Mouse (Mus musculus) myocyte (in vitro differentiated cells): Measurements from ENCODE around the gene Asb16. TPM values are rescaled to one million over a fixed set of nuclear protein-coding genes. Genes with fewer than 3 reads are reported as not detected.
A peak's percentile ranks its signal among the peaks of the same experiment; 100 is the strongest.

Source experiments
- H3K27me3 ChIP-seq: one replicate; pipeline ENCODE4 v1.6.1; 2011; ENCODE audit not compliant: control insufficient read depth, insufficient read depth, insufficient read length
- H3K36me3 ChIP-seq: one replicate; pipeline ENCODE4 v1.6.1; 2011; ENCODE audit not compliant: control insufficient read depth, insufficient read depth
- H3K4me2 ChIP-seq: one replicate; pipeline ENCODE4 v1.6.1; 2011; ENCODE audit warnings: low read depth, control low read depth
- H3K4me3 ChIP-seq: one replicate; pipeline ENCODE4 v1.5.1; 2011; ENCODE audit warnings: mild to moderate bottlenecking, control low read depth, moderate library complexity
- H3K79me2 ChIP-seq: one replicate; pipeline ENCODE4 v1.6.1; 2011; ENCODE audit not compliant: control insufficient read depth, insufficient read depth
- H3ac ChIP-seq: one replicate; pipeline ENCODE4 v1.6.1; 2011; ENCODE audit not compliant: control insufficient read depth, insufficient read length
- CEBPB ChIP-seq: IDR thresholded peaks from 2 replicates; pipeline ENCODE4 v1.6.1; 2011; ENCODE audit warnings: mild to moderate bottlenecking, moderate library complexity; ENCODE audit not compliant: poor library complexity, insufficient read depth, severe bottlenecking
- E2F4 ChIP-seq: IDR thresholded peaks from one replicate; pipeline ENCODE4 v1.6.1; 2011; ENCODE audit warnings: mild to moderate bottlenecking, control low read depth, moderate library complexity; ENCODE audit not compliant: insufficient read depth
- MAX ChIP-seq: IDR thresholded peaks from one replicate; pipeline ENCODE4 v1.6.1; 2011; ENCODE audit warnings: low read depth, mild to moderate bottlenecking, control low read depth
- MYOD1 ChIP-seq, 3 experiments: IDR thresholded peaks; one replicate each; pipeline ENCODE4 v1.6.1; 2011; ENCODE audit warnings: control low read depth in 2 of 3, low read depth in 2 of 3, mild to moderate bottlenecking in 2 of 3, moderate library complexity in 1 of 3; ENCODE audit not compliant: insufficient read length in 2 of 3, control insufficient read depth in 1 of 3
- MYOG ChIP-seq, 3 experiments: IDR thresholded peaks; one replicate each; pipeline ENCODE4 v1.6.1; 2011; ENCODE audit warnings: control low read depth in 2 of 3, low read depth in 2 of 3, mild to moderate bottlenecking in 2 of 3; ENCODE audit not compliant: insufficient read length in 2 of 3, control insufficient read depth in 1 of 3, insufficient read depth in 1 of 3
- POLR2A ChIP-seq: IDR thresholded peaks from one replicate; pipeline ENCODE4 v1.6.1; 2011; ENCODE audit warnings: low read depth, mild to moderate bottlenecking, control low read depth, moderate library complexity; ENCODE audit not compliant: insufficient read length
- POLR2AphosphoS2 ChIP-seq: IDR thresholded peaks from one replicate; pipeline ENCODE4 v1.6.1; 2011; ENCODE audit warnings: low read depth, control low read depth; ENCODE audit not compliant: insufficient read length
- REST ChIP-seq: IDR thresholded peaks from one replicate; pipeline ENCODE4 v1.6.1; 2011; ENCODE audit warnings: mild to moderate bottlenecking, control low read depth, moderate library complexity; ENCODE audit not compliant: insufficient read depth, insufficient read length
- SRF ChIP-seq: IDR thresholded peaks from one replicate; pipeline ENCODE4 v1.6.1; 2011; ENCODE audit warnings: low read depth; ENCODE audit not compliant: control insufficient read depth, insufficient read length
- TCF12 ChIP-seq: IDR thresholded peaks from one replicate; pipeline ENCODE4 v1.6.1; 2011; ENCODE audit warnings: mild to moderate bottlenecking, control low read depth; ENCODE audit not compliant: poor library complexity, insufficient read depth, severe bottlenecking
- TCF3 ChIP-seq: IDR thresholded peaks from one replicate; pipeline ENCODE4 v1.6.1; 2011; ENCODE audit warnings: low read depth, control low read depth; ENCODE audit not compliant: insufficient read length
- USF1 ChIP-seq: IDR thresholded peaks from one replicate; pipeline ENCODE4 v1.6.1; 2011; ENCODE audit warnings: low read depth, mild to moderate bottlenecking, control low read depth, moderate library complexity
- polyA plus RNA-seq: library from polyadenylated mRNA; unstranded; fragments of >200 nt; fragmentation: generic; extraction: Trizol; gene quantifications from one replicate; pipeline ENCODE4 v1.2.1, GENCODE M21; 2012; ENCODE audit warnings: missing spikeins

Gene Asb16
- polyA plus RNA-seq, 1 experiment, result 5.1 TPM

- Histone ChIP-seq H3K36me3 (peaks cover 14% of the 10 kb centered on the region), H3ac (peak overlapping the region; percentile 88), H3K4me2 (peak overlapping the region; percentile 93), H3K79me2 (peaks cover 9% of the 10 kb centered on the region), H3K27me3 (no peaks in the 10 kb centered on the region), H3K4me3 (peak overlapping the region; percentile 56)
- TF ChIP-seq MYOG (IDR thresholded peaks at IDR 0.05; ENCODE audit: control insufficient read depth in 1 of 3, insufficient read depth in 1 of 3, insufficient read length in 2 of 3, low read depth in 2 of 3) (peak in 1 of 3 experiments; percentile 33), REST (no peak), USF1 (no peak), POLR2AphosphoS2 (no peak), TCF12 (no peak), TCF3 (no peak), MYOD1 (IDR thresholded peaks at IDR 0.05; ENCODE audit: control insufficient read depth in 1 of 3, insufficient read length in 2 of 3, low read depth in 2 of 3) (peak in 1 of 3 experiments; percentile 67), E2F4 (no peak)
Observed at GRCm38 (mm10) chr11:102297577-102298556, 29.3 kb downstream of the Asb16 start.

DNA sequence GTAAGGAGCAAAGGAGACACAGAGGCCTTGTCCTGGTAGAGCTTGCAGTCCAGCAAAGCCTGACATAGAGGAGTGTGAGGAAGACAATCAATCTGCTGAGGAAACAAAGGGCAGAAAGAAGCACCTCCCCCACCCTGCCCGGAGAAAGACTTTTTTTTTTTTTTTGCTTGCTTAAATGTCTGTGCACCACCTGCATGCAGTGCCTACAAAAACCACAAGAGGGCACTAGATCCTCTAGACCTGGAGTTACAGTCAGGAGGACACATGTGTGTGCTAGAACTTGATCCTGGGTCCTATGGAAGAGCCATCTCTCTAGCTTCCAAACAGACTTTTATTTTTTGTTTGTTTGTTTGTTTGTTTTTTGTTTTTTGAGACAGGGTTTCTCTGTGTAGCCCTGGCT is 31.3 kb downstream of the Asb16 start:
- Histone ChIP-seq H3K4me2 (no peak overlapping the region), H3K27me3 (no peaks in the 10 kb centered on the region), H3K79me2 (peaks cover 3% of the 10 kb centered on the region), H3K36me3 (no peaks in the 10 kb centered on the region), H3ac (no peak overlapping the region), H3K4me3 (no peak overlapping the region)
- TF ChIP-seq CEBPB (no peak), TCF3 (no peak), MYOG (IDR thresholded peaks at IDR 0.05; ENCODE audit: control insufficient read depth in 1 of 3, insufficient read depth in 1 of 3, insufficient read length in 2 of 3, low read depth in 2 of 3) (no peak), MAX (no peak), TCF12 (no peak), REST (no peak), POLR2AphosphoS2 (no peak), POLR2A (no peak), MYOD1 (IDR thresholded peaks at IDR 0.05; ENCODE audit: control insufficient read depth in 1 of 3, insufficient read length in 2 of 3, low read depth in 2 of 3) (no peak), SRF (no peak)

GRCm38 (mm10) chr11:102304141-102304540 is 35.6 kb downstream of the Asb16 start:
- H3ac ChIP-seq, result no peak overlapping the region
- TF ChIP-seq USF1, result no peak
- TF ChIP-seq MYOD1 (IDR thresholded peaks at IDR 0.05; ENCODE audit: control insufficient read depth in 1 of 3, insufficient read length in 2 of 3, low read depth in 2 of 3), result no peak
- no peak overlapping the region for H3K4me3 ChIP-seq
- H3K36me3 ChIP-seq, result peaks cover 6% of the 10 kb centered on the region
- no peaks in the 10 kb centered on the region for H3K27me3 ChIP-seq
- H3K4me2 ChIP-seq, result no peak overlapping the region
- H3K79me2 ChIP-seq, result no peaks in the 10 kb centered on the region

- Histone ChIP-seq H3ac (no peak overlapping the region), H3K4me3 (no peak overlapping the region), H3K36me3 (peaks cover 6% of the 10 kb centered on the region), H3K4me2 (no peak overlapping the region), H3K79me2 (no peaks in the 10 kb centered on the region), H3K27me3 (no peaks in the 10 kb centered on the region)
- TF ChIP-seq POLR2AphosphoS2 (peak; percentile 67), CEBPB (no peak)
Observed at GRCm38 (mm10) chr11:102305359-102305758, 36.8 kb downstream of the Asb16 start.

DNA sequence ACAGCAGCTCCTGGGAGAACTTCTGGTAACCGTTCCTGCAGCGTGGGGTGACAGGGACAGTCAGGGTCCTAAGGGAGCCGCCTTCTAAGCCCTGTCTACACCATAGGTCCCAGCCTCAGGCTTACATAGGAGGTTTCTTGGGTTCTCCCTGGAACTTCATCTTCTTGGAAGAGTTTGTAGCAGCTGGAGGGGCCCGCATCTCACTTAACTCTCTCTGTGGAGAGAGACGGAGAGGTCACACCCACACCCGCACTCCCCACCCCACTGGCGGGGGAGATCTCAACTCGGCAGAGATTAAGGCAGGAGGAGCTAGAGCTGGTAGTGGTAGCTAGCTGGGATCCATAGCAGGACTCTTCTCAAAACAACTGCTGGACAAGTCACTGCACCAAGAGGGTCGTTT is 39.6 kb downstream of the Asb16 start:
- H3K27me3 ChIP-seq, result no peaks in the 10 kb centered on the region
- H3K79me2 ChIP-seq, result no peaks in the 10 kb centered on the region
- TF ChIP-seq SRF (no peak), POLR2AphosphoS2 (no peak), MYOD1 (IDR thresholded peaks at IDR 0.05; ENCODE audit: control insufficient read depth in 1 of 3, insufficient read length in 2 of 3, low read depth in 2 of 3) (no peak), TCF3 (no peak), MYOG (IDR thresholded peaks at IDR 0.05; ENCODE audit: control insufficient read depth in 1 of 3, insufficient read depth in 1 of 3, insufficient read length in 2 of 3, low read depth in 2 of 3) (no peak), POLR2A (no peak), REST (no peak), MAX (no peak), USF1 (no peak), CEBPB (no peak), E2F4 (no peak), TCF12 (no peak)
- peaks cover 10% of the 10 kb centered on the region for H3K36me3 ChIP-seq
- H3K4me2 ChIP-seq, result no peak overlapping the region
- no peak overlapping the region for H3K4me3 ChIP-seq
- H3ac ChIP-seq, result no peak overlapping the region
